Mouse (Mus musculus): ENCODE measurements at regions not wholly inside any gene's neighbourhood (a gene's known extent, or its start where the extent isn't known, plus 50 kb on each side); places are given as distances from the start of the nearest gene placed in this dataset.
"Not testable (repeated sequence)": the region's sequence is repeated elsewhere in the genome, so short reads cannot be mapped to it uniquely, and the experiment has no call there.

- 84% methylated on average over 1 of the region's 1 CpGs for WGBS
- TF ChIP-seq POLR2A (IDR thresholded peaks at IDR 0.05; ENCODE audit: borderline replicate concordance, extremely low read depth, low read depth, low read length) (no peak), CTCF (IDR thresholded peaks at IDR 0.05; ENCODE audit: insufficient read depth, low read length) (no peak)
- Histone ChIP-seq H3K4me3 (replicated peaks; ENCODE audit: extremely low read depth, low read depth, low read length) (no peak overlapping the region), H3K4me1 (ENCODE audit: control insufficient read depth, insufficient read depth, low read length) (no peaks in the 10 kb centered on the region)
- DNase-seq, result no peak
Observed at GRCm38 (mm10) chr9:8731141-8731540, 168.5 kb upstream of the Pgr start.

GRCm38 (mm10) chr9:8733485-8733884, 166.1 kb upstream of the Pgr start:
- H3K4me1 ChIP-seq (ENCODE audit: control insufficient read depth, insufficient read depth, low read length), result no peaks in the 10 kb centered on the region
- no peak overlapping the region for H3K4me3 ChIP-seq (replicated peaks; ENCODE audit: extremely low read depth, low read depth, low read length)
- DNase-seq, result no peak
- TF ChIP-seq POLR2A (IDR thresholded peaks at IDR 0.05; ENCODE audit: borderline replicate concordance, extremely low read depth, low read depth, low read length) (no peak), CTCF (IDR thresholded peaks at IDR 0.05; ENCODE audit: insufficient read depth, low read length) (no peak)

DNA sequence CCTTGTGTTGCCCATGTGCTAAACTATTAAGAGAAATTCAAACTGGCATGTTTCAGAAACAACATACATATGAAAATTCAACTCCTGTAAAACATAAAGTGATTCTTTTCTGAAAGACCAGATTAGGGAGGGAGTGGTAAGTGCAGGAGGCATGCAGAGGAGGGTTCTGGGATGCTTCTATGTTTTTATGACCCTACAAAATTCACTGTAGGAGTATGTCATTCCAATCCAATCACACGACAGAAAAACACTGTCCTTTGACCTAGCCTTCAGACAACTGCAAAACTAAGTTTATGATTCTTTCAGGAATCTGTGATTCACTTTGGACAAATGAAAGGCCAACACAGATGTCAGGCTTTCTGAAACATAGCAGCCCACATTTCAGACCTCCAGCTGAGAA, 159.4 kb upstream of the Pgr start:
- Histone ChIP-seq H3K4me1 (ENCODE audit: control insufficient read depth, insufficient read depth, low read length) (no peaks in the 10 kb centered on the region), H3K4me3 (replicated peaks; ENCODE audit: extremely low read depth, low read depth, low read length) (no peak overlapping the region)
- no peak for DNase-seq
- 56% methylated on average over 1 of the region's 1 CpGs for WGBS
- TF ChIP-seq POLR2A (IDR thresholded peaks at IDR 0.05; ENCODE audit: borderline replicate concordance, extremely low read depth, low read depth, low read length) (no peak), CTCF (IDR thresholded peaks at IDR 0.05; ENCODE audit: insufficient read depth, low read length) (no peak)

GRCm38 (mm10) chr9:8749878-8750277, 149.8 kb upstream of the Pgr start:
- DNase-seq, result no peak
- no peak for TF ChIP-seq POLR2A (IDR thresholded peaks at IDR 0.05; ENCODE audit: borderline replicate concordance, extremely low read depth, low read depth, low read length)
- TF ChIP-seq CTCF (IDR thresholded peaks at IDR 0.05; ENCODE audit: insufficient read depth, low read length), result no peak
- WGBS, result 78% methylated on average over 2 of the region's 2 CpGs
- H3K4me3 ChIP-seq (replicated peaks; ENCODE audit: extremely low read depth, low read depth, low read length), result no peak overlapping the region
- no peaks in the 10 kb centered on the region for H3K4me1 ChIP-seq (ENCODE audit: control insufficient read depth, insufficient read depth, low read length)

GRCm38 (mm10) chr9:8760876-8761275, 138.8 kb upstream of the Pgr start:
- DNase-seq, result no peak
- no peak for TF ChIP-seq CTCF (IDR thresholded peaks at IDR 0.05; ENCODE audit: insufficient read depth, low read length)
- no peak for TF ChIP-seq POLR2A (IDR thresholded peaks at IDR 0.05; ENCODE audit: borderline replicate concordance, extremely low read depth, low read depth, low read length)
- H3K4me3 ChIP-seq (replicated peaks; ENCODE audit: extremely low read depth, low read depth, low read length), result no peak overlapping the region
- H3K4me1 ChIP-seq (ENCODE audit: control insufficient read depth, insufficient read depth, low read length), result no peaks in the 10 kb centered on the region
- WGBS, result 51% methylated on average over 1 of the region's 1 CpGs

GRCm38 (mm10) chr9:8769398-8769797, 130.2 kb upstream of the Pgr start:
- H3K4me3 ChIP-seq (replicated peaks; ENCODE audit: extremely low read depth, low read depth, low read length); DNase-seq; H3K4me1 ChIP-seq (ENCODE audit: control insufficient read depth, insufficient read depth, low read length): not testable (repeated sequence)

GRCm38 (mm10) chr9:8769996-8770395, 129.6 kb upstream of the Pgr start:
- WGBS, result 65% methylated on average over 4 of the region's 4 CpGs
- Histone ChIP-seq H3K4me3 (replicated peaks; ENCODE audit: extremely low read depth, low read depth, low read length) (no peak overlapping the region), H3K4me1 (ENCODE audit: control insufficient read depth, insufficient read depth, low read length) (no peaks in the 10 kb centered on the region)
- DNase-seq, result no peak
- TF ChIP-seq POLR2A (IDR thresholded peaks at IDR 0.05; ENCODE audit: borderline replicate concordance, extremely low read depth, low read depth, low read length), result no peak
- TF ChIP-seq CTCF (IDR thresholded peaks at IDR 0.05; ENCODE audit: insufficient read depth, low read length), result no peak

DNA sequence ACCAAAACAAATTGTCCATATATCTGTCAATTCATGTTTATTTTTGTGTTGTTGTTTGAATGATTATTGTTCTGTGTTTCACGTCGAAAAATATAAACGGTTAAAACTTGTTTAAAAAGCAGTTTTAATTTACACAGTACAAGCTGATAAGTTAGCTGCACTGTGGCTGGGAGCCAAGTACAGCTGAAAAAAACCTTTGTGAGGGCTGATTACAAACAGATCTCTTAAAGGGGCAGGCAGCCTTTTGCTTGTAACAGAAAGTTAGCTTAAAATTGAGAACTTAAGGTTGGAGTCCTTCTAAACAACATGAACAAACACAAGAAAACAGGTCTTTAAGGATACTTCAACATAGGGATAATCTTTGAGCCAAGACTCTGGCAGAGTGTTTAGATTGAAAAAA, 118.3 kb upstream of the Pgr start:
- H3K4me3 ChIP-seq (replicated peaks; ENCODE audit: extremely low read depth, low read depth, low read length); DNase-seq; H3K4me1 ChIP-seq (ENCODE audit: control insufficient read depth, insufficient read depth, low read length): not testable (repeated sequence)
- WGBS, result 34% methylated on average over 3 of the region's 3 CpGs

DNA sequence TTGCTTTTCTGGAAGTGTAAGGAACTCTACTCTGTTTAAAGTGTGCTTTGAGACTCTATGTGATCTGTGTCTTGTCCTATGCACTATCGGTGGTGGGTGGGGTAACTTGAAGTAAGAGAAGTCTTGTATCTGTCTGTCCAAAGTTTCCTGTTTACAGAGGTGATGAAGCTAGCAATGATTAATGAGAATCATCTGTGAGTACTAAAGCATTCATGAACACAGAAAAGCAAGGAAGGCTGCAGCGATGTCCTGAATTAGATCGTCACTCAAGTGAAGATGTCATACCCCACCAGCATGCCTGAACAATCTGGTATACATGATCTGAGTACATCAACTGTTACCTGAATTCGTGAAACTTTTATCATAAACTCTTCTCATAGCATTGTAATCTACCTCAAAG, 85.4 kb upstream of the Pgr start:
- Histone ChIP-seq H3K4me1 (ENCODE audit: control insufficient read depth, insufficient read depth, low read length) (no peaks in the 10 kb centered on the region), H3K4me3 (replicated peaks; ENCODE audit: extremely low read depth, low read depth, low read length) (no peak overlapping the region)
- TF ChIP-seq CTCF (IDR thresholded peaks at IDR 0.05; ENCODE audit: insufficient read depth, low read length) (no peak), POLR2A (IDR thresholded peaks at IDR 0.05; ENCODE audit: borderline replicate concordance, extremely low read depth, low read depth, low read length) (no peak)
- no peak for DNase-seq
- 55% methylated on average over 4 of the region's 4 CpGs for WGBS

GRCm38 (mm10) chr9:8823719-8824371, 75.8 kb upstream of the Pgr start:
- no peaks in the 10 kb centered on the region for H3K4me1 ChIP-seq (ENCODE audit: control insufficient read depth, insufficient read depth, low read length)
- H3K4me3 ChIP-seq (replicated peaks; ENCODE audit: extremely low read depth, low read depth, low read length), result no peak overlapping the region
- WGBS, result 34% methylated on average over 1 of the region's 1 CpGs
- DNase-seq, result no peak
- TF ChIP-seq POLR2A (IDR thresholded peaks at IDR 0.05; ENCODE audit: borderline replicate concordance, extremely low read depth, low read depth, low read length) (no peak), CTCF (IDR thresholded peaks at IDR 0.05; ENCODE audit: insufficient read depth, low read length) (no peak)

DNA sequence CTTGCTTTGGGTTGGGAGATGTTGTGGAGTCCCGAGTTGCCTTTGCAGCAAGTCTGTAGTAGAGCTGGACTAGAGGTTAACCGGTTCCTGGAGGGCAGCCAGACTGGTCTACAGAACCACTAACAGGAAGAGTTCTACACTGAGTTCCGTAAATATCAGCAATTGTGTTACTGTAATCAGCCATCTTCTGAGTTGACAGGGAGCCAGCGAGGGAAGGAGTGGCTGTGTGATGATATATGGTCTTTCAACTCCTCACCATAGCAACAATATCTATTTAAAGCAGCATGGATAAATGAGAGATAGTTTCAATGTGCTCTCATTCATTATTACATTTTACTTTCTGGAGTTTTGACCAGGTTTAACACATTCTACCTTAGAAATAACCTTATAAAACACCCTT, 67.5 kb upstream of the Pgr start:
- Histone ChIP-seq H3K4me1 (ENCODE audit: control insufficient read depth, insufficient read depth, low read length) (peaks cover 2% of the 10 kb centered on the region; the same call in 1 of the 2 replicates), H3K4me3 (replicated peaks; ENCODE audit: extremely low read depth, low read depth, low read length) (no peak overlapping the region)
- WGBS, result 37% methylated on average over 4 of the region's 4 CpGs
- peak; percentile 15 for DNase-seq
- TF ChIP-seq CTCF (IDR thresholded peaks at IDR 0.05; ENCODE audit: insufficient read depth, low read length), result no peak
- TF ChIP-seq POLR2A (IDR thresholded peaks at IDR 0.05; ENCODE audit: borderline replicate concordance, extremely low read depth, low read depth, low read length), result no peak
